In the genomic region with DNA sequence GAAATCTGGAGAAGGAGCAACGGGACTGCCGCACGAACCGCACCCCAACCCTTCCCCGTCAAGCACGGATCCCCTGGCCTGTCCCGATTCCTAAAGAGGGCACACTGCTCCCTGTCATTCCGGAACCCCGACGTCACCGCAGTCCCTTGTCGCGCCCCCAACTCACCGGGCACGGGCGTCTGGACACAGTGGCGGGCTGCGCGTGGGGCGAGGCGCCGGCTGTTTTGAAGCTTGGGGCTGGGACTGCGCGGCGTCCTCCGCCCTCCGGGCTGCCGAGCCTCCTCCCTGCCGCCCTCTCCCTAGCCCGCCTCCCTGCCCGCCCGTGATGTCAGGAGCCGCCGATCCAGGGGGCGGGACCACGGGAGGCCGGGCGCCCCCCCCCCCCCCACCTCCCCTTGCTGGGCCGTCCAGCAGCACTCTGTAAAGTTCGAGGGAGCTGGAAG, we compare ENCODE assay signal across 8 mouse cellular contexts. TPM values are rescaled to one million over a fixed set of nuclear protein-coding genes. Genes with fewer than 3 reads are reported as not detected.
DNase-seq lines count a peak whose midpoint lies in the region; ATAC-seq and TF ChIP-seq lines count a peak whose summit lies in the region.

A gene (minus strand): TSS at position 323 of the 443 bp plus-strand sequence.

- no peaks in the 10 kb centered on the region; the same call in 1 of the 2 replicates for H3K4me1 ChIP-seq in cortical plate, adult 2 months (ENCODE audit: control insufficient read depth, insufficient read depth, low read length)
- peaks cover 18% of the 10 kb centered on the region for H3K4me1 ChIP-seq in intestine, embryonic 16.5 days (ENCODE audit: control insufficient read depth, insufficient read depth, low read length)
- H3K4me1 ChIP-seq in limb, embryonic 13.5 days: peaks cover 35% of the 10 kb centered on the region
- peaks cover 7% of the 10 kb centered on the region; the same call in 1 of the 2 replicates for H3K4me1 ChIP-seq in midbrain, embryonic 14.5 days (ENCODE audit: control insufficient read depth, insufficient read depth, low read length)

- WGBS in intestine, embryonic 16.5 days: 1% methylated on average over 30 of the region's 40 CpGs
- WGBS in limb, embryonic 13.5 days: under 1% methylated on average over 34 of the region's 40 CpGs
- WGBS in midbrain, embryonic 14.5 days: 0% methylated on average over 39 of the region's 40 CpGs

- TF ChIP-seq CTCF in cortical plate, adult 2 months (IDR thresholded peaks at IDR 0.05; ENCODE audit: extremely low read depth, insufficient read depth, low read length): no peak

- H3K9me3 ChIP-seq in intestine, embryonic 16.5 days (ENCODE audit: control insufficient read depth, low read length): no peaks in the 10 kb centered on the region
- no peaks in the 10 kb centered on the region for H3K9me3 ChIP-seq in limb, embryonic 13.5 days
- H3K9me3 ChIP-seq in midbrain, embryonic 14.5 days (ENCODE audit: control insufficient read depth, low read length): no peaks in the 10 kb centered on the region

- no peaks in the 10 kb centered on the region for H3K36me3 ChIP-seq in intestine, embryonic 16.5 days (ENCODE audit: control insufficient read depth, insufficient read depth, low read length)
- H3K36me3 ChIP-seq in limb, embryonic 13.5 days: no peaks in the 10 kb centered on the region
- no peaks in the 10 kb centered on the region for H3K36me3 ChIP-seq in midbrain, embryonic 14.5 days (ENCODE audit: control insufficient read depth, insufficient read depth, low read length)

- ATAC-seq in intestine, embryonic 16.5 days: peak; percentile 89
- ATAC-seq in limb, embryonic 13.5 days (ENCODE audit: low FRiP score, low read depth): peak; percentile 91
- ATAC-seq in midbrain, embryonic 14.5 days (ENCODE audit: low FRiP score, low TSS enrichment): peak; percentile 63

- TF ChIP-seq POLR2A in cortical plate, adult 2 months (IDR thresholded peaks at IDR 0.05; ENCODE audit: extremely low read depth, insufficient read depth, low read length): no peak

- H3K4me2 ChIP-seq in intestine, embryonic 16.5 days (ENCODE audit: low read depth, low read length): peak within 1 kb of the TSS; percentile 90
- peak within 1 kb of the TSS; percentile 82 for H3K4me2 ChIP-seq in limb, embryonic 13.5 days (replicated peaks)
- peak within 1 kb of the TSS; percentile 78 for H3K4me2 ChIP-seq in midbrain, embryonic 14.5 days (ENCODE audit: low read length)

- peak within 1 kb of the TSS; percentile 77 for H3K9ac ChIP-seq in intestine, embryonic 16.5 days (ENCODE audit: low read depth, low read length)
- H3K9ac ChIP-seq in limb, embryonic 13.5 days: peak within 1 kb of the TSS; percentile 72
- H3K9ac ChIP-seq in midbrain, embryonic 14.5 days (replicated peaks; ENCODE audit: low read length): peak within 1 kb of the TSS; percentile 43; the same call in 1 of the 2 replicates

- H3K4me3 ChIP-seq in cortical plate, adult 2 months (ENCODE audit: insufficient read depth, low read length): peak within 1 kb of the TSS; percentile 44
- peak within 1 kb of the TSS; percentile 62 for H3K4me3 ChIP-seq in intestine, embryonic 16.5 days (ENCODE audit: low read length)
- H3K4me3 ChIP-seq in limb, embryonic 13.5 days: peak within 1 kb of the TSS; percentile 60
- H3K4me3 ChIP-seq in midbrain, embryonic 14.5 days (replicated peaks; ENCODE audit: low read depth, low read length): peak within 1 kb of the TSS; percentile 41

- DNase-seq in Muller cell, postnatal 12 days (ENCODE audit: inconsistent ontology term): peak; percentile 81
- DNase-seq in gonadal fat pad, adult 2 months (ENCODE audit: low read depth): no peak
- peak; percentile 54 for DNase-seq in midbrain, embryonic 14.5 days
- peak; percentile 39 for DNase-seq in testis, postnatal 14 days (ENCODE audit: low spot score)
- no peak for DNase-seq in thymus, postnatal 36 days

- no peak within 1 kb of the TSS for H3K27ac ChIP-seq in cortical plate, adult 2 months (ENCODE audit: insufficient read depth, low read length)
- no peak within 1 kb of the TSS for H3K27ac ChIP-seq in intestine, embryonic 16.5 days (ENCODE audit: low read length)
- no peak within 1 kb of the TSS for H3K27ac ChIP-seq in limb, embryonic 13.5 days
- H3K27ac ChIP-seq in midbrain, embryonic 14.5 days (replicated peaks; ENCODE audit: low read depth, low read length): no peak within 1 kb of the TSS

- no peaks in the 10 kb centered on the region; the same call in 1 of the 2 replicates for H3K27me3 ChIP-seq in intestine, embryonic 16.5 days (replicated peaks; ENCODE audit: control insufficient read depth, insufficient read depth, low read length)
- H3K27me3 ChIP-seq in limb, embryonic 13.5 days: 0 out of 2 replicates have a peak, but pooled peaks cover 4% of the 10 kb centered on the region
- H3K27me3 ChIP-seq in midbrain, embryonic 14.5 days (ENCODE audit: control insufficient read depth, insufficient read depth, low read length): peaks cover 12% of the 10 kb centered on the region

RNA-seq across cellular contexts. Expression of the gene that starts here (rescaled TPM):
- 18.2 and 19.4 TPM in 2 replicates for polyA plus RNA-seq in cortical plate, adult 2 months (2012; rRNA removed)
- polyA plus RNA-seq in gonadal fat pad, adult 2 months (2012; rRNA removed): 36.4 and 39.8 TPM in 2 replicates
- 18.5 and 19.3 TPM in 2 replicates for polyA plus RNA-seq in intestine, embryonic 16.5 days (2015; fragmentation: Nextera tagmentation; extraction: Ambion mirVana)
- 20.4 and 22.5 TPM in 2 replicates for polyA plus RNA-seq in limb, embryonic 13.5 days (2015; fragmentation: Nextera tagmentation; extraction: Ambion mirVana)
- 7.1 and 7.4 TPM in 2 replicates for polyA plus RNA-seq in midbrain, embryonic 14.5 days (2014; fragmentation: Nextera tagmentation; extraction: Ambion mirVana)

Comparison
In these comparisons a context has a peak if more than half of its experiments do, and no peak if none do; other contexts are left out.
1. DNase-seq: peak in Muller cell, postnatal 12 days (single experiment), midbrain, embryonic 14.5 days (single experiment) and testis, postnatal 14 days (single experiment); none in gonadal fat pad, adult 2 months (single experiment) and thymus, postnatal 36 days (0 of 2).
2. Peak in every context shown above with its lines, with median percentiles within 50 percentile points of each other: H3K4me3 ChIP-seq, ATAC-seq, H3K4me2 ChIP-seq and H3K9ac ChIP-seq.